Comparison of ENCODE assay signal across 14 mouse cellular contexts in the genomic region with DNA sequence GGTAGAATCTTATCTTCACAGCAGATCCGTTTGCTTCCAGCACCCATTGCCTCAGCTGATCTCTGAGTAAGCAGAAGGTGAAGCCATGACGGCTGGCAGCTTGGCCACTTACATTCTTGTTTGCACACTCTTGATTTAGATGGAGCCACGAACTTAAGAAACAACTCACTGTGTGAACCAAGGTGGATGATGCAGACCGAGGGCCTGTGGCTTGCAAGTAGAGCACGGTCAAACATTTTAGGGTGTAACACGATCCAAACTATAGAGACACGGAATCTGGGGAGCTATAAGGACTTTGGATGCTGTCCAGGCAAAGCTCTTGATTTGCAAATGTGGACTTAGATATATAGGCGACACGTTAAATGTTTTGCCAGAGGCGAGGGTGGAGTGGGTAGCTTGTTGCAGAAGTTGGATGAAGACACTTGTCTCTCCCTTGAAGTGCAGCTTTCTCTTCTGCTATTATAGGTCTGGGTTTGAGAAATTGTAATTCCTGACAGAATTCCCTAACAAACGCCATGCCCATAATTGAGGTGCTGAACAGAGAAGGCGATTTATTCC.
"Had no signal": no experiment of that assay in that cellular context is flagged by ENCODE, and none has a peak within 500 bp of the region (broad histone marks: within the 10 kb centered on the region; RNA-seq: fewer than 3 reads in every experiment).

No protein-coding gene starts in this region.

- H3K27ac ChIP-seq: kidney, postnatal 0 days; liver, embryonic 13.5 days; midbrain, embryonic 10.5 days; neural tube, embryonic 15.5 days had no signal

- H3K36me3 ChIP-seq: liver, embryonic 13.5 days; midbrain, embryonic 10.5 days; neural tube, embryonic 15.5 days had no signal

- ATAC-seq: inflammation-experienced regulatory T-cells, adult 6 months; intestine, postnatal 0 days; liver, postnatal 0 days had no signal

- H3K4me3 ChIP-seq: liver, embryonic 13.5 days; midbrain, embryonic 10.5 days; myocyte; neural tube, embryonic 15.5 days had no signal

- DNase-seq: kidney, adult 8-10 months; kidney, postnatal 36 days; layer of hippocampus, adult 9-11 months; liver; liver, embryonic 13.5 days; liver, postnatal 0 days; midbrain, embryonic 14.5 days; thymus, postnatal 36 days had no signal

- H3K4me2 ChIP-seq: liver, embryonic 13.5 days; neural tube, embryonic 15.5 days had no signal

- H3K27me3 ChIP-seq: liver, embryonic 13.5 days; neural tube, embryonic 15.5 days had no signal

- H3K9me3 ChIP-seq: liver, embryonic 13.5 days; midbrain, embryonic 10.5 days; neural tube, embryonic 15.5 days had no signal

- H3K4me1 ChIP-seq: liver, embryonic 13.5 days; midbrain, embryonic 10.5 days had no signal

- H3K9ac ChIP-seq: liver, embryonic 13.5 days; liver, postnatal 0 days; neural tube, embryonic 15.5 days had no signal
